Mouse (Mus musculus): ENCODE measurements at regions not wholly inside any gene's neighbourhood (a gene's known extent, or its start where the extent isn't known, plus 50 kb on each side); places are given as distances from the start of the nearest gene placed in this dataset.
"Not testable (repeated sequence)": the region's sequence is repeated elsewhere in the genome, so short reads cannot be mapped to it uniquely, and the experiment has no call there.

DNA sequence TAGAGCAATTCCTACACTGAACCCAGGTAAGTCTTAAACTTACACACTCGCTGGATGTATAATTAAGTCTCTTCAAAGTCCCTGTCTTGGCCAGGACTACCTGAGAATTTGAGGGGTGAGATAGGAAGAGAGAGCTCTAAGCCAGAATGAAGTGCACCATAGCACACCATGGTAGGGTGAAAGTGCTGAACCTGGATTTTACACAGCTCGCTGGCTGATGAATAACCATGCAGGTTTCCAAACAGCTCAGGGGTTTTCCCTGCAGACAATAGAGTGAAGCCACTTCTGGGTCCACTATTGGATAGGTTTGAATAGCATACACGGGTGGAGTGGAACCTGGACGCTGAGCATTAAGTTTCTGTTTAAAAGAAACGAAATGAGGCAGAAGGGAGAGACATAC, 180.7 kb upstream of the Plxna2 start:
- DNase-seq (ENCODE audit: low spot score): no peak

DNA sequence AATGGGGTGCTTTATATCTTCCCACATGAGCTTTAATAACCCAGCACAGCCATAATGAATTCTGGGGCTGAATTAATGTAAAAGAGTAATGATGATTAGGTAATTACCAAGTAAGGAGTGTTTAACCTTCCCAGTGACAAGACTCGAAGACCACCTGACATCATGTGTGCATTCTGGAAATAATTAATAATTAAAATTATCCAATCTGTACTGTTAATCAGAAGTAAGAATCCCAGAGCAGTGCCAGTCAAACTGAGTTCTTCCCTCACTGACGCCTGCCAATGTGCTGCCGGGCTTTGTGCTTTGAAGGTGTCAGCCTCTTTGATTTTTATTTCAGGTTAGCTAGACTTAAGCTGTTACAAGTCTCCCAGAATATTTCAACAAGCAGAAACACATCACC, 183.0 kb upstream of the Plxna2 start:
- no peak for DNase-seq (ENCODE audit: low spot score)

DNA sequence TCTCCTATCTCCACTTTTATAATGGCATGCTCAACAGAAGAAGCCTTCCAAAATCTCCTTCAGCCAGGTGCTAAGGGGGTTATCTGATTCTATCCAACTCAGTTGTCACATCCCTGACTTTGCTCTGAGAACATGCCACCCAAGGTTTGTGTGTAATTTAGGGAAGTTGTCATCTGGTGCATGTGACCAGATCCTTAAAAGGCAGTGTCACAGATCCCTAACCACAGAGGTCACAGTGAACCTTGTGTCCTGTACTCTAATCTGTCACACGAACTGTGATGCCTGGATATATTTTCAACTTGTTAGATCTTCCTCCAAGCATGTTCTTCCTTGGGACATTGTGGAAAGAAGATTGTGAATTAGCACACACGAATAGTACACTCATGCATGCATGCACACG, 189.4 kb upstream of the Plxna2 start:
- no peak for DNase-seq (ENCODE audit: low spot score)

DNA sequence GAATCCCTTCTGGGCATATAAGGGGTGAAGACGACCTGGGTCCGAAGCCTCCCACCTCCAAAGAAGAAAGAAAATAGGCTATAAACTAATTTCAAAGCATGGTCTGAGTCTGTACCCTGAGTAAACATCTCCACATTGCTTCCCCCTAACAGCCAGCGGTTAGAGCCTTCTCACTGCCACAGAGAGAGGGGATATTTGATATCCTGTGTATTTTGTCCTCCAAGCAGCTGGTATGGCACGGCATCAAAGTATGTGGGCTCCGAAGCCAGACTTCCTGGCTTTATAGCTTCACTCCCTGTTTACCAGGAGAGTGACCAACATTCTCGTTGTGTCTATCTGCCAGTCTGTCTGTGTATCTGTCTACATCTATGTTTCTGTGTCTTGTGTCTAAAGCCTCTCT, 191.7 kb upstream of the Plxna2 start:
- DNase-seq (ENCODE audit: low spot score): no peak

GRCm38 (mm10) chr1:194424201-194424600, 193.8 kb upstream of the Plxna2 start:
- no peak for DNase-seq (ENCODE audit: low spot score)

GRCm38 (mm10) chr1:194412193-194412592, 205.8 kb upstream of the Plxna2 start:
- DNase-seq (ENCODE audit: low spot score): no peak

DNA sequence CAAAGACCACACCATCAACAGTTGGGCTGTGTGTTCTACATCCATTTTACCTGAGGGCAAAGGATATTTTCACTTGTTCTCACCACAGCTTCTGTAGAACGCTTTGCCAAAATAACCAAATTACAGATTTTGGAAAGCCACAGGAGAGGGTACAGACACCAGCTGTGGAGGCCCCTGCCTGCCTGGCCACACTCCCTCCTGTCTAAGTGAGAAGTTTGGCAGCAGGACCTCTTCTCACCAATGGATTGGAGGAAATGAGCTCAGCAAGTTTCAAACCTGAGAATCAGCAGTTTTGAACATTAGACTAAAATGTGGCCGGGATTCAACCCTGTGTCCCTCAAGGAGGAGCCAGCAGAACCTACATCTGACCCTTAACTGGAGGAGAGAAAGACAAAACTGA, 206.2 kb upstream of the Plxna2 start:
- no peak for DNase-seq (ENCODE audit: low spot score)

GRCm38 (mm10) chr1:194399281-194399680, 218.7 kb upstream of the Plxna2 start:
- no peak for DNase-seq (ENCODE audit: low spot score)

- DNase-seq (ENCODE audit: low spot score): peak; percentile 27
Measured at GRCm38 (mm10) chr1:194396754-194397460, 221.1 kb upstream of the Plxna2 start.

- DNase-seq (ENCODE audit: low spot score): peak; percentile 4
Measured at GRCm38 (mm10) chr1:194393720-194394119, 224.3 kb upstream of the Plxna2 start.

DNA sequence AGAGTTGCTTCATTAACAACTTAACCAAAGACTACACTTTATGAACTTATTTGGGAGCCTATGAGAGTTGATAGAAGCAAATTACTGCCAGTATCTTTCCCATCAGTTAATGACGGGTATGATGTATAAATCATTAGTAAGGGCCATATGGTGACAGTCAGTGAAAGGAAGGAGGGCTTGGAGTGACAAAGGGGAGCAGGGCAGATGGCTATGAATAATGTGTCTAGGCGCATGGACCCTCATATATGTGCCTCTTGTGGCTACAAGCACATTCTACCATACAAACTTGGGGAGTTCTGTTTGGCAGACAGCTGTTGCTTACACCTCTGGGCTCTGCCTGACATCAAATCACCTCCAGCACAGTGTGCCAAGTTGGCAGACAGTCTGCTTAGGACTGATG, 227.8 kb upstream of the Plxna2 start:
- no peak for DNase-seq (ENCODE audit: low spot score)

DNA sequence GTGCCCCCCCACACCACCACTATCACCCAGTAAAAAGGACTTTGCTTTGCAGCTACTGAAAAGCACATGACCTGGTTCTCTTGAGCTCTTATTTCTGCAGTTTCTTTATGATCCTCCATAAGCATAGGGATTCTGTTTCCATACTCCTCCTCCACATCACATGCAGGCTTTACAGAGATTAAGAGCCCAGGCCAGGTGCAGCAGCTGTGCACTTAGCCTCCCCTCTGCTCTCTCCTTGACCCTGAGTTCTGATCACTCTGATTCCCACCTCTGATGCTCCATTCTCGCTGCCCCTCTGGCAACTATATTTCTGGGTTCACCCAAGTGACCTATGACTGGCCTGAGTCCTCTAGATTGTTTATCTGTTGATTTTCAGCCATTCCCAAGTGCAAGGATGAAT, 239.9 kb upstream of the Plxna2 start:
- DNase-seq (ENCODE audit: low spot score): no peak

DNA sequence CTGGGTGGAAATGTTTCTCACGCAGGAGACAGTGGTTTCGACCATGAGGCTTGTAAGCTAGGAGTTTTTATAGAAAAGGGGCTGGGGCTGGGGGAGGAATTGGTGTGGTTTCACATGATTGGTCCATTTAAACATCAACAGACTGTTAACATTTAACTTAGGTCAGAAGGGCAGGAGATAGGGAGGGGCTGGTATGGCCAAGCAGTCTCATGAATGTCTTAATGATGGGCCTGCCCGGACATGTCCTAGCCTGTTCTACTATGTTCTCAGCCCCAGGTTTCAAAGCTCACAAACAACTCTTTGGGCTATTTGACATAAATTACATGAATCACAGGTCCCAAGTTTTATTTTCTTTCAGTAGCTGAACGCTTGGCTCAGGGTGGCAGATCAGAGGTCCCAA, 244.5 kb upstream of the Plxna2 start:
- not testable (repeated sequence) for DNase-seq (ENCODE audit: low spot score)

GRCm38 (mm10) chr1:194363917-194364316, 254.1 kb upstream of the Plxna2 start:
- DNase-seq (ENCODE audit: low spot score): no peak

- DNase-seq (ENCODE audit: low spot score): no peak
Measured at GRCm38 (mm10) chr1:194363129-194363768, 254.8 kb upstream of the Plxna2 start.

- no peak for DNase-seq (ENCODE audit: low spot score)
Measured at GRCm38 (mm10) chr1:194362298-194362697, 255.7 kb upstream of the Plxna2 start.

DNA sequence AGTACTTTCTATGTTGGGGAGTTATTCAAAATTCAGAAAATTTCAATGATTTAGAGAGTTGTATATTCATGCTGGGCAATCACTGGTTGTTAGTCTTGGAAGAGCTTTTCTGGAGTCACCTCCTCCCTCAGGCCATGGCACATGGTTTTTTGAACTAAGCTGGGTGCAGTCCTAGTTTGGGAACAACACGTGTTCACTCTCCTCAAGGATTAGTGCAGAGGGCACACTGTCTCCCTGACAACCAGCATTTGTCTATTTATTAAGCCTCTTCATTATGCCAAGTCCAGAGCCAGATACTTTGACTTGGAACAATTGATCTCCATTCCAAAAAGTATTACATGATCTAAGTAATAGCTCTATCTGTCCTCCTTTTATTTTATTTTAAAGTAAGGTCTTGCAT, 256.7 kb upstream of the Plxna2 start:
- DNase-seq (ENCODE audit: low spot score): no peak

- no peak for DNase-seq (ENCODE audit: low spot score)
Measured at GRCm38 (mm10) chr1:194354332-194355120, 263.5 kb upstream of the Plxna2 start.

- DNase-seq (ENCODE audit: low spot score): peak; percentile 10
Measured at GRCm38 (mm10) chr1:194345304-194346033, 272.5 kb upstream of the Plxna2 start.

- DNase-seq (ENCODE audit: low spot score): no peak
Measured at GRCm38 (mm10) chr1:194342568-194342967, 275.4 kb upstream of the Plxna2 start.

- no peak for DNase-seq (ENCODE audit: low spot score)
Measured at GRCm38 (mm10) chr1:194341758-194342157, 276.3 kb upstream of the Plxna2 start.

All from lung, postnatal 25 days (tissue).